Mouse (Mus musculus) right cerebral cortex, postnatal 4 days (tissue): ENCODE results near the gene Dohh.
A peak's percentile ranks its signal among the peaks of the same experiment; 100 is the strongest.

Experiments
- DNase-seq: peaks from one replicate; pipeline ENCODE4 v3.0.0-alpha.2; 2022

The Dohh gene

GRCm38 (mm10) chr10:81432169-81432867 lies 48.1 kb downstream of the Dohh start:
- no peak for DNase-seq

- DNase-seq: peak; percentile 84
These were observed 48.6 kb downstream of the Dohh start for GRCm38 (mm10) chr10:81432868-81433262.

GRCm38 (mm10) chr10:81433541-81434289 lies 49.5 kb downstream of the Dohh start:
- peak; percentile 17 for DNase-seq

GRCm38 (mm10) chr10:81434361-81435263 lies 50.4 kb downstream of the Dohh start:
- DNase-seq: peak; percentile 2

- peak; percentile 75 for DNase-seq
These were observed 51.2 kb downstream of the Dohh start for GRCm38 (mm10) chr10:81435436-81435835.
